Mouse (Mus musculus) left cerebral cortex, postnatal 25 days (tissue): Measurements from ENCODE around the gene Pakap. TPM values are rescaled to one million over a fixed set of nuclear protein-coding genes. Genes with fewer than 3 reads are reported as not detected.

Source experiments
- total RNA-seq, 2 experiments: library from RNA; stranded (reverse); gene quantifications; 2 replicates each; pipeline ENCODE4 v1.2.3; 2021

Pakap gene
- total RNA-seq, 2 experiments from 2014 or later, result 15.8 to 18.0 TPM

Other genes starting within 250 kb of the Pakap start
- gene Palm2, start 133.9 kb upstream of the Pakap start, total RNA-seq, result 10 to 100 TPM; 65.7 to 74.2 TPM
- gene Akap2, start 149.5 kb downstream of the Pakap start, total RNA-seq, result 10 to 100 TPM; 35.1 to 38.1 TPM